Mouse (Mus musculus) midbrain, postnatal 0 days (tissue): ENCODE measurements at regions not wholly inside any gene's neighbourhood (a gene's known extent, or its start where the extent isn't known, plus 50 kb on each side); places are given as distances from the start of the nearest gene placed in this dataset.

Experiments used
- ATAC-seq: fragments of 200-750 bp; cut with Nextera tagmentation; 2 replicates; pipeline ENCODE4 v1.8.0; 2017; ENCODE audit warnings: moderate number of reproducible peaks, mild to moderate bottlenecking, moderate TSS enrichment, moderate library complexity; ENCODE audit not compliant: low FRiP score
- DNase-seq: peaks from one replicate; pipeline ENCODE4 v3.0.0-alpha.2; 2015; ENCODE audit warnings: low spot score
- H3K27ac ChIP-seq: fragments of 300-500 bp; sonication (generic); 2 replicates; pipeline ENCODE4 v1.5.1; 2014; ENCODE audit warnings: low read depth, mild to moderate bottlenecking, low read length, mixed read lengths
- H3K27me3 ChIP-seq: fragments of 300-500 bp; sonication (generic); 2 replicates; pipeline ENCODE4 v1.6.1; 2014; ENCODE audit warnings: low read length, control low read depth, mixed read lengths; ENCODE audit not compliant: insufficient read depth
- H3K36me3 ChIP-seq: fragments of 300-500 bp; sonication (generic); 2 replicates; pipeline ENCODE4 v1.6.1; 2014; ENCODE audit warnings: low read length, control low read depth, mixed read lengths; ENCODE audit not compliant: insufficient read depth
- H3K4me1 ChIP-seq: fragments of 300-500 bp; sonication (generic); 2 replicates; pipeline ENCODE4 v1.6.1; 2014; ENCODE audit warnings: mild to moderate bottlenecking, control low read depth, antibody characterized with exemption, low read length, mixed read lengths; ENCODE audit not compliant: insufficient read depth
- H3K4me2 ChIP-seq: fragments of 300-500 bp; sonication (generic); 2 replicates; pipeline ENCODE4 v1.6.1; 2014; ENCODE audit warnings: low read depth, mild to moderate bottlenecking, low read length, mixed read lengths; ENCODE audit not compliant: poor library complexity, severe bottlenecking
- H3K4me3 ChIP-seq: fragments of 300-500 bp; sonication (generic); 2 replicates; pipeline ENCODE4 v1.5.1; 2014; ENCODE audit warnings: low read depth, mild to moderate bottlenecking, low read length, moderate library complexity
- H3K9ac ChIP-seq: fragments of 300-500 bp; sonication (generic); replicated peaks from 2 replicates; pipeline ENCODE4 v1.6.1; 2014; ENCODE audit warnings: mild to moderate bottlenecking, low read length, moderate library complexity, mixed read lengths; ENCODE audit not compliant: poor library complexity, severe bottlenecking
- H3K9me3 ChIP-seq: fragments of 300-500 bp; sonication (generic); 2 replicates; pipeline ENCODE4 v1.6.1; 2016; ENCODE audit warnings: low read length, control low read depth
- CTCF ChIP-seq: IDR thresholded peaks from 2 replicates; pipeline ENCODE4 v1.5.1; 2016; ENCODE audit warnings: antibody characterized with exemption, mild to moderate bottlenecking
- WGBS: fragments of 180-500 bp; shearing (Covaris S2); extraction: QIAGEN DNeasy Blood & Tissue Kit; methylation state at CpG from one replicate; pipeline ENCODE4 v1.1.7; 2014; 5-methylcytosine and 5-hydroxymethylcytosine counted together

DNA sequence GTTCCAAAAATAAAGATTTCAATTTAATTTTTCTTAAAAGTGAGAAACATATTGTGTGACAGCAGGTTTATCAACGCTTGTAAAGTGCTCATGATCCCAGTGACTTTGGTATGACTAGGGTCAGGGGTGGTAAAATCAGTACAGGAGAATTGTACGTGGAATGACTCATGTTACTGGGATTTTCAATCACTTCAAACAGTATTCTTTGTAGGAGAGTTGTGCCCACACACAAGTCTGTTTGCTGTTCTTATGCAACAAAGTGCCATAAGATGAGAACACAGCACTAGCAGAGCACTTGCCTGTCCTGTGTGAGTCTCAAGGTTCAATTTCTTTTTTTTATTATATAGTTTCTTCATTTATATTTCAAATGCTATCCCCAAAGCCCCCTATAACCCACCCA, 166.5 kb downstream of the Smarca1 start:
- 86% methylated on average over 2 of the region's 2 CpGs for WGBS

DNA sequence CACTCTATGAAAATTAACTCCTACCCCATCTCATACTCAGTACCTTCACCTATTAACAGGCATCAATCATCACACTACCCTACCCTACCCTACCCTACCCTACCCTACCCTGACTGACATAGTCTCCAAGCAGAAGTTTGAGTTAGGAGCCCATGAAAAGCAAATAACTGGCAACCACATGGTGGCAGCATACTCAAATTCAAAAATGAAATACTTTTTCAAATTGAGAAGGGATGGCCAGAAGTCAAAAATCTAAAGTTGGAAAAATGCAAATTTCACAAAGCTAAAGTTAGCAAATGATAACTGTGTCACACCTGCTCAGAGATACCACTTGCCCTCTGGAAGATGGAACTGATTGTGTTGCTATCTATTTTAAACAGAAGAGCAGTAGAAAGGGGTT, 189.7 kb downstream of the Smarca1 start:
- TF ChIP-seq CTCF = peak; percentile 44
- H3K27ac ChIP-seq = no peak overlapping the region
- no peak overlapping the region for H3K9ac ChIP-seq
- ATAC-seq = no peak
- H3K4me1 ChIP-seq = no peaks in the 10 kb centered on the region
- H3K4me2 ChIP-seq = no peak overlapping the region
- H3K36me3 ChIP-seq = no peaks in the 10 kb centered on the region
- H3K4me3 ChIP-seq = no peak overlapping the region
- H3K9me3 ChIP-seq = no peaks in the 10 kb centered on the region
- H3K27me3 ChIP-seq = no peaks in the 10 kb centered on the region
- no peak for DNase-seq

More for the DNA sequence above, 166.5 kb downstream of the Smarca1 start:
- no peak for TF ChIP-seq CTCF
- Histone ChIP-seq H3K27me3 (no peaks in the 10 kb centered on the region), H3K27ac (no peak overlapping the region), H3K4me2 (no peak overlapping the region), H3K9ac (no peak overlapping the region), H3K9me3 (no peaks in the 10 kb centered on the region), H3K36me3 (no peaks in the 10 kb centered on the region), H3K4me3 (no peak overlapping the region), H3K4me1 (no peaks in the 10 kb centered on the region)
- DNase-seq (no peak), ATAC-seq (no peak)

DNA sequence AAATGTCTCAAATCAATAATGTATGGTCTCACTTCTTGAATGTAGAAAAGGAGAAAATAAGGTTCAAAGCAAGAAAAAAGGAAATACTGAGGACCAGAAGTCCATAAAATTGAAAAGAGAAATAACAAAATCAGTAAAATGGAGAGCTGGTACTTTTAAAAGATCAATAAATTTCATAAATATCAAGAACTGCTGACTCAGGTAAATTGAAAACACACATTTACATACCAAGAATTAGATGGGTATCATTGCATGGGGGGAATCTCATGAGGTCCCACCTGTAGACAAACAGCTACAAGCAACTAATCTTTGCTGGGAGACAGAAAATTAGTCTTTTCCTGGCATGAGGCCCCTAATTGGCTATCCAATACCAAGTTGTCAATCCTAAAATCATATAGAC, 224.0 kb downstream of the Smarca1 start:
- no peak overlapping the region for H3K27ac ChIP-seq
- TF ChIP-seq CTCF = no peak
- no peak overlapping the region for H3K4me2 ChIP-seq
- DNase-seq (no peak), ATAC-seq (no peak)
- H3K27me3 ChIP-seq = no peaks in the 10 kb centered on the region
- H3K9me3 ChIP-seq = no peaks in the 10 kb centered on the region
- H3K9ac ChIP-seq = no peak overlapping the region
- H3K4me3 ChIP-seq = no peak overlapping the region
- no peaks in the 10 kb centered on the region for H3K36me3 ChIP-seq
- no peaks in the 10 kb centered on the region for H3K4me1 ChIP-seq

- no peak for DNase-seq
- no peak for TF ChIP-seq CTCF
- Histone ChIP-seq H3K4me1 (no peaks in the 10 kb centered on the region), H3K4me3 (no peak overlapping the region), H3K9ac (no peak overlapping the region), H3K27ac (no peak overlapping the region), H3K27me3 (no peaks in the 10 kb centered on the region), H3K9me3 (no peaks in the 10 kb centered on the region), H3K36me3 (no peaks in the 10 kb centered on the region), H3K4me2 (no peak overlapping the region)
- 34% methylated on average over 2 of the region's 2 CpGs for WGBS
- no peak for ATAC-seq
These were observed 246.3 kb downstream of the Smarca1 start for GRCm38 (mm10) chrX:47646523-47646922.

- 43% methylated on average over 2 of the region's 2 CpGs for WGBS
- no peaks in the 10 kb centered on the region for H3K4me1 ChIP-seq
- H3K27ac ChIP-seq = no peak overlapping the region
- ATAC-seq (no peak), DNase-seq (no peak)
- H3K9ac ChIP-seq = no peak overlapping the region
- H3K9me3 ChIP-seq = no peaks in the 10 kb centered on the region
- H3K4me2 ChIP-seq = no peak overlapping the region
- TF ChIP-seq CTCF = no peak
- no peaks in the 10 kb centered on the region for H3K36me3 ChIP-seq
- H3K27me3 ChIP-seq = no peaks in the 10 kb centered on the region
- H3K4me3 ChIP-seq = no peak overlapping the region
These were observed 251.6 kb downstream of the Smarca1 start for GRCm38 (mm10) chrX:47641191-47641590.

DNA sequence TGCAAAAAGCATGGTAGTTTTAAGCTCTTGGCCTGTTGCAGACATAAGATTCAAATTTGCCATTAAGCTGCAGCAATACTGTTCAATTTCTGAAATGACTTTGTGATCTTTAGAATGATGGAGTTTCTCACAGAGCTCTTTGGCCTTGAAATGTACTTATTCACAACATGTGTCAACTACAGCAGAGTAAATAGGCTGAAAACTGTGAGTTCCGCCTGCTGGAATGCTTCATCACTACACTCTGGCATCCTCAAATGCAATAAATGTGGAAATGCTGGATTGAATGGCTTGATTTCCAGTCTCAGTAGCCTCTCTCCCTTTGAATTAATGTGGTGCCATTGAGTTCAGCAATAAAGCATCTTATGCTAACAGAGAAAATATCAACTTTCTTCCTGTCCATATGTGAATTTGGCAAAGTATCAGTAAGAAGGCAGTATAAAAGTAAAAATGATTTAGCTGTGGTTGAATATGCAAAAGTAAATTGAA, 253.9 kb downstream of the Smarca1 start:
- no peak overlapping the region for H3K27ac ChIP-seq
- H3K4me3 ChIP-seq = no peak overlapping the region
- H3K4me2 ChIP-seq = no peak overlapping the region
- no peaks in the 10 kb centered on the region for H3K4me1 ChIP-seq
- H3K9ac ChIP-seq = no peak overlapping the region
- H3K36me3 ChIP-seq = no peaks in the 10 kb centered on the region
- DNase-seq = no peak
- WGBS = 86% methylated on average over 1 of the region's 1 CpGs
- H3K9me3 ChIP-seq = no peaks in the 10 kb centered on the region
- no peak for ATAC-seq
- TF ChIP-seq CTCF = no peak
- H3K27me3 ChIP-seq = no peaks in the 10 kb centered on the region
